Mouse (Mus musculus) naive thymus-derived CD4-positive, alpha-beta T cell, adult 2 months (primary cell): Measurements from ENCODE around the gene Hephl1.
"Not testable (repeated sequence)": the region's sequence is repeated elsewhere in the genome, so short reads cannot be mapped to it uniquely, and the experiment has no call there.

Source experiments
- DNase-seq: peaks from one replicate; pipeline ENCODE4 v3.0.0-alpha.2; 2011; ENCODE audit warnings: low read depth

The Hephl1 gene

GRCm38 (mm10) chr9:15112008-15112407, at the start of gene Hephl1:
TSS of gene Hephl1 (minus strand) at chr9:15112108.
- DNase-seq: no peak

GRCm38 (mm10) chr9:15149246-15149926, 37.5 kb upstream of the Hephl1 start:
- DNase-seq: no peak

DNA sequence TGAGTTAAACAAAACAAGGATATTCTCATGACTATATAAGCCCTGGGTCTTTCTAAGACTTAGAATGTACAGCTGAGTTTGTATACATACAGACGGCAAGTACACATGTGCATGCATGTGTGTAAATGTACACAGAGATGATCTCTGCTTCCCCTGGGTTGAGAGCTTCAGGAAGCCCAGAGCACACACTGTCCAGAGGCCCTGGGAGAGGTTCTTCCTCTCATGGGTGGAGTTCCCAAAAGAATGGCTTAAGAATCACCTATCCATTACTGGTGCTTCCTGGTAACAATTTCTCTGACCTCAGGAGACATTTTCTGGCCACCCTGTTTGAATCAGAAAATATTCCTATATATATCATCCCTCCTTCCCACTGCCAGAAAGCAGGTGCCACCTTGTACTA, 28.6 kb upstream of the Hephl1 start:
- no peak for DNase-seq

DNA sequence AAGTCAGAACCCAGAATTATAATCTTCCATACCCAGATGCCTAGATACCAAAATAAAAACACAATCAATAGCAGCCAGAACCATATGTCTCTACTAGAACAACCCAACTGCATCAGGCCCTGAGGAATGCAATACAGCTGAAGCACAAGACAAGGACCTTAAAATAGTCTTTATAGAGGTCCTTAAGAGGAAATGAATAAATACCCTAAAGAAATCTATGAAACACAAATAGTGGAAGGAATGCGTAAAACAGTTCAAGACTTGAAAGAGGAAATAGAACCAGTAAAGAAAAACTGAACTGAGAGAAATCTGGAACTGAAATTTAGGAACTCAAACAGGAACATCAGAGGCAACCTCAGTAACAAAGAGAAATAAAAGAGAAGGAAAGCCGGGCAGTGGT, 14.0 kb upstream of the Hephl1 start:
- no peak for DNase-seq

GRCm38 (mm10) chr9:15122431-15122830, 10.5 kb upstream of the Hephl1 start:
- no peak for DNase-seq

DNA sequence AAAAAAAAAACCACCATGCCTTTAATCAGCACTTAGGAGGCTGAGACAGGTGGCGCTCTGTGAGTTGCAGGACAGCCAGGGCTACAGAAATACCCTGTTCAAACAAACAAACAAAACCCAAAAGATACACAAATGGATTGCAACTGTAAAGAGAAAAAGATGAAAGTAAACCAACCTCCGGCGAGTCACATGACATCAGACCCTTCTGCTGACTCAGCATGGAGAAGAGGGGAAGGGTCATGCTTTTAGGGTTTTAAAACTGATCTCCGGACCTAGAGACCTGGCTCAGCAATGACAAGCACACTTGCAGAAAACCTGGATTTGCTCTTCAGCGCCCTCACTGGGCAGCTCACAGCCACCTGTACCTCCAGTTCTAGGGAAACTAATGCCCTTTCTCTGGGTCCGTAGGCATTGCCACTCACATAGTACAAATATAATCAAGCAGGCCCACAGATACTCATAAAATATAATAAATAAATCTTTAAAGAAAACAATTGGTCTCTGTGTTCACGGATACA, 9.0 kb upstream of the Hephl1 start:
- peak; percentile 55 for DNase-seq

GRCm38 (mm10) chr9:15120209-15120608, 8.3 kb upstream of the Hephl1 start:
- peak; percentile 21 for DNase-seq

- DNase-seq: no peak
Observed at GRCm38 (mm10) chr9:15119515-15119914, 7.6 kb upstream of the Hephl1 start.

GRCm38 (mm10) chr9:15116165-15116564, 4.3 kb upstream of the Hephl1 start:
- no peak for DNase-seq

DNA sequence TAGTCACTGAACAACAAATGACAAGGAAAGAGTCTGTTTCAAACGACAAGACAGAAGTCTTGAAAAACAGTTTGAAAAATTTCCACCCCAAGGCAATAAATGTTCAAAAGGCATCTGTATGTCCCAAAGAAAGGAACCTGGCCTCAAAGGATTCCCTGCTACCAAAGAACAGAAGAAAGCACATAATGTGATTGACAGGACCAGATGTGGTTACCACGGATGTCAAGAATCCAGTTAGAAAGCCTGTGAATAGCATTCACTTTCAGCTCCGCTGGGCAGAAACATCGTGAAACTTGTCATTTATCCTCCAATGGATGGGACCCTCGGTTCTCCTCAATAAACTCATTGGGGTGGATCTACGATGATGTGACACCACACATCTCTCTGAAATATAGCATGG, 2.2 kb upstream of the Hephl1 start:
- DNase-seq: no peak

GRCm38 (mm10) chr9:15108101-15108500, 3.8 kb downstream of the Hephl1 start:
- no peak for DNase-seq

- no peak for DNase-seq
Observed at GRCm38 (mm10) chr9:15105136-15105535, 6.8 kb downstream of the Hephl1 start.

- no peak for DNase-seq
Observed at GRCm38 (mm10) chr9:15103579-15104300, 8.2 kb downstream of the Hephl1 start.

GRCm38 (mm10) chr9:15101531-15102161, 10.3 kb downstream of the Hephl1 start:
- DNase-seq: no peak

GRCm38 (mm10) chr9:15098421-15098820, 13.5 kb downstream of the Hephl1 start:
- not testable (repeated sequence) for DNase-seq

DNA sequence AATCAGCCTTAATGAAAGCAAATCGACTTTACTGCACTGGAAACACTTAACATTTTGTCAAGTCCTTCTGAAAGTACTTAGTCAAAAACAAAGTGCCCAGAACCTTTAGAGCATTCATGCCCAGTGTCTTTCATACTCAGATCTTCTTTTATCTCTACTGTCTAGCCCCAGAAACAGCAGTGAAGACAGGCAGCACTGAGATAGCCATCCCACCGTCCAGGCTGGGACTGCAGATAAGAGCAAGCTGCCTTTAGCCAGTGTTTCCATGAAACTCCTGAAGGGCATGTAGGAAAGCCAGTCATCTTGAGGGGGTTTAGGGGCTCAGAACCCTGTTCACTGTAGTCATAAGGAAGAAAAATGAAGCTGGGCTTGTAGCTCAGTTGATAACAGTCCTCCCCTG, 14.7 kb downstream of the Hephl1 start:
- DNase-seq: no peak

- DNase-seq: peak; percentile 50
Observed at GRCm38 (mm10) chr9:15096161-15096560, 15.7 kb downstream of the Hephl1 start.

DNA sequence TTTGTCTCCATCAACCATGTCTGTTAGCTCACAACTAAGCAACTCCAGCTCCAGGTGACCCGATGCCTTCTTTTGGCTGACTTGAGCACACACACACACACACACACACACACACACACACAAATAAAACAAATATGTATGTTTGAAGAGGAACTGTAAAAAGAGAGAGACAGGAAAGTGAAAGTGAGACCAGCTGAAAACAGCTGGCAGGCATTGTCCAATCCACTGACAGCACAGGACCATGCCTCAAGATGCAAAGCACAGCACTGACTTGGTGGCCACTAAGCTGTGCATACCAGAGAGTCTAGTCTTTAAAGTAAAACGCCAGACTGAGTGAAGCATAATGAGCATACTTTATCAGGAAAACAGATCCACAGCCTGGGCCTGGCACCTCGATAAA, 16.7 kb downstream of the Hephl1 start:
- DNase-seq: no peak

GRCm38 (mm10) chr9:15068686-15069295, 43.1 kb downstream of the Hephl1 start:
- DNase-seq: no peak

DNA sequence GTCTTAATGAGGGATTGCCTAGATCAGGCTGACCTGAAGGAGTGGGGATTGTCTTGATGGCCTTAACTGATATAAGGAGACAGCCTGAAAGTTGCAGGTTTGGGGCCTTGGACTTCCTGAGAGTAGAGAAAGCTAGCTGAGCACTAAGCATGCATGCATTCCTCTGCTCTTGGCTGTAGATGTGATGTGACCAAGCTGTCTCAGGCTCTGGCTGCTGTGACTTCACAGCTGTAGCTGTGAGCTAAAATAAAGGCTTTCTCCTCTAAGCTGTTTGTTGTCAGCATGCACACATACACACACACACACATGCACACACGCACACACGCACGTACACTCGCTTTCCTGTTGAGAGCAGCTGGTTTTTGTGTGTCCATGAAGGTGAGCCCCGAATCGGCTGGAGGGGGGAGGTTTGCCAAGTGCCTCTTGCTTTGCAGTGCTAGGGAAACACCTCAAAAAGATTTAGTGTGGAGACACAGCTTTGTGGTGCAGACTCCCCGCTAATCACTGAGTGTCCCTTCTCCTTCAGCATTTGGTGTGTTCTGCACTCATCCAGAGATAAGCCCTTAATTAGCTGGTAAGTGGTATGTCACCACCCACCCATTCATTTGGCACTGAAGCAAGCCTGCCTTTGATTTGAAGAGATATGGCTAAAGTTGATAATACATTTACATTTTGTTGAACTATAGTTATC, 43.8 kb downstream of the Hephl1 start:
- DNase-seq: no peak

GRCm38 (mm10) chr9:15064176-15064575, 47.7 kb downstream of the Hephl1 start:
- DNase-seq: peak; percentile 62

DNA sequence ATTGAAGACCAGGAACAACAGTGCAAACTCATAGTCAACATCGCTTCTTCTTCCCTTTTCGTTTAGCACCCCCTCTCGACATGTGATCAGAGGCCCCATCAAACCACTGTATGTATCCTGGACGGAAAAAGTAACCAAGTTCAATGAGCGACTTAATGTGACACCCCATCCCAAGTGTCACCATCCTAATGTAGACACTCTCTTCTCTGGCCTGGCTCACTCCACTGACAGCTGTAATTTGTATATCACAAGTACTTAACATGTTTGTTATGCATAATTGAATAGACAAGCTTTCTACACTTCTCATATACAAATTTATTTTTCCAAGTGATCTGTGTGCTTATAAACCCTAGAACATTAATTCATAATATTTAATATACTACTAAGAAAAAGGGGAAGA, 51.1 kb downstream of the Hephl1 start:
- DNase-seq: no peak
